Mouse (Mus musculus) olfactory bulb, adult 2 months (tissue): Measurements from ENCODE around the gene Tbl1xr1. TPM values are rescaled to one million over a fixed set of nuclear protein-coding genes. Genes with fewer than 3 reads are reported as not detected.

Experiments
- H3K27ac ChIP-seq: fragments of 200-500 bp; 2 replicates; pipeline ENCODE4 v1.5.1; 2012; ENCODE audit warnings: low read depth, low read length; ENCODE audit not compliant: insufficient read depth
- H3K4me1 ChIP-seq: fragments of 200-500 bp; 2 replicates; pipeline ENCODE4 v1.6.1; 2012; ENCODE audit warnings: low read length; ENCODE audit not compliant: control insufficient read depth, insufficient read depth
- H3K4me3 ChIP-seq: fragments of 200-500 bp; 2 replicates; pipeline ENCODE4 v1.5.1; 2012; ENCODE audit warnings: mild to moderate bottlenecking, low read depth, low read length, moderate library complexity; ENCODE audit not compliant: insufficient read depth
- CTCF ChIP-seq: fragments of 200-500 bp; IDR thresholded peaks from 2 replicates; pipeline ENCODE4 v1.5.1; 2012; ENCODE audit warnings: low read depth, mild to moderate bottlenecking, low read length, moderate library complexity; ENCODE audit not compliant: insufficient read depth
- POLR2A ChIP-seq: fragments of 200-500 bp; IDR thresholded peaks from 2 replicates; pipeline ENCODE4 v1.6.1; 2012; ENCODE audit warnings: mild to moderate bottlenecking, low read depth, low read length, moderate library complexity; ENCODE audit not compliant: insufficient read depth
- WGBS: fragments of 180-500 bp; shearing (Covaris S2); methylation state at CpG from one replicate; pipeline ENCODE4 v1.1.7; 2018; 5-methylcytosine and 5-hydroxymethylcytosine counted together
- polyA plus RNA-seq: library from polyadenylated mRNA; stranded (reverse); fragments of >200 nt; gene quantifications from 2 replicates; pipeline ENCODE4 v1.2.4, GENCODE M21; 2012; ENCODE audit warnings: low replicate concordance; ENCODE audit not compliant: missing spikeins, insufficient read depth, insufficient read length

Tbl1xr1 gene
- polyA plus RNA-seq, 1 experiment: not detected

DNA sequence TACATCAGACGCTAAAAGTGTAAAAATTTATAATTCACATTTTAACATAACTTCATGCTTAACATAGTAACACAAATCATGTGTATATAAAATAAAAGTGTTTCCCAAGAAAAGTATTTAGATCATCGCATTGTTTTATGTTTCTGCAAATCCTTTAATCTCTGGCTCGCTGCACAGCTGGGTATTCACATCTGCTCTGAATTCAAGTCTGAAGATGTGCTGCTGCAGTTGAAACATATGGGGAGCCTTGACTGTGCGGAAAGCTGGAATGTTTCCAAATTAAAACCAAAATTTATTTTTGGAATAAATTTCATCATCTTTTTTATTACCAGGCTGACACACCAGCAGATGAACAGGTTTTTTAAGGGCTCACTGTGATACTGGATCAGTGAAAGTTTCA is 97.8 kb downstream of the Tbl1xr1 start:
- Histone ChIP-seq H3K27ac (no peak overlapping the region), H3K4me3 (no peak overlapping the region), H3K4me1 (no peaks in the 10 kb centered on the region)
- WGBS: 84% methylated on average over 4 of the region's 4 CpGs
- no peak for TF ChIP-seq CTCF
- no peak for TF ChIP-seq POLR2A

DNA sequence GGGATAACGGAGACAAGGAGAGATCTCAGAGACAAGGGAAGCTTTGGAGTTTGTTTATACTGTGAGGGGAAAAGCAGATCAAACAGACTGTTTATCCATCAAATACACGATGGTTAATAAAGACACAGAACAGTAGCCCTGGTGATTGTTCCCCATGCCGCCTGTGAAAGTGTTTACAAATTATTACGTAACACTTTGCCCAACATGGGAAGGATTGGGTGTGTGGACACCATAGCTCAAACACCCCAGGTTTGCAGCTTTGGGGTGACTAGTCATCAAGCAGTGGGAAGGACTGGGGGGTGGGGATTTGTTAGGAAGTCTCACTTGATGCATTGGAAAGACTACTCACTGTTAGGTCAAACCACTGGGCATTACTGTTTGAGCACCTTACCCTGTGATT is 103.6 kb downstream of the Tbl1xr1 start:
- Histone ChIP-seq H3K4me1 (no peaks in the 10 kb centered on the region), H3K27ac (no peak overlapping the region), H3K4me3 (no peak overlapping the region)
- WGBS: 83% methylated on average over 4 of the region's 4 CpGs
- TF ChIP-seq POLR2A (no peak), CTCF (no peak)

DNA sequence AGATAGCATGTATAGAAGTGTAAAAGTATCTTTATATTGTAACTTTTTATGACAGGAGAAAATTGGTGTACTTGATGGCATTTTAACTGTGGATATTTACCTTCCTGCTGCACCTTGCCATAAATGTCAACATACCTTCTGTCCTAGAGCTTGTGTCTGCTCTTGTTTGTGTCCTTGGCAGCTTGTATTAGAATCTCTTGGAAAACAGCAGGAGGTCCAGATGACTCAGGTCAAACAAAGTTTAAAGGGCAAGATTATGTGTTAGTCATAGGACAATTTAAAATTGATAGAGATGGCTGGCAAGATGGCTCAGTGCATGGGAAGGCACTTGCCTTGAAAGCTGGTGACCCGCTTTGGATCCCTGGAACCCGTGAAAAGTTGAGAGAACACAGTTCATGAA is 104.6 kb downstream of the Tbl1xr1 start:
- no peak for TF ChIP-seq CTCF
- TF ChIP-seq POLR2A: no peak
- H3K27ac ChIP-seq: no peak overlapping the region
- no peak overlapping the region for H3K4me3 ChIP-seq
- no peaks in the 10 kb centered on the region for H3K4me1 ChIP-seq
- 97% methylated on average over 2 of the region's 2 CpGs for WGBS

DNA sequence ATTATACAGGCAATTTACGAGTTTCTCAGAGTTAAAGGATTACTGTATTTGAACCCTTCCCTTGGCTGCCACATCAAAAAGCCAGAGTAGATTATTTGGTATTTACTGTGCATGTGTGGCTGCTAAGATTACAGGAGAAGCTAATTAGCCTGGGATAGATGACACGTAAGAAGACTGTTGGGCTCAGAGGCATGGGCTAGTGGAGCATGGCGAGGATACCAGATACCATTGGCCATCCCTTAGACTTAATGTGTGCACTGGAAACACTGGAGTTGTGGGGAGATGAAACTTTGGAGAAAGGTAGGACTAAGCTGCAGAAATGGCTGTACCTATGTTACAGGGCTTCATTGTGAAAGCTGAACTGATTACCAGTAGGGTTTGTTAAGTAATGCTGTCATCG is 108.8 kb downstream of the Tbl1xr1 start:
- WGBS: 92% methylated on average over 4 of the region's 4 CpGs

DNA sequence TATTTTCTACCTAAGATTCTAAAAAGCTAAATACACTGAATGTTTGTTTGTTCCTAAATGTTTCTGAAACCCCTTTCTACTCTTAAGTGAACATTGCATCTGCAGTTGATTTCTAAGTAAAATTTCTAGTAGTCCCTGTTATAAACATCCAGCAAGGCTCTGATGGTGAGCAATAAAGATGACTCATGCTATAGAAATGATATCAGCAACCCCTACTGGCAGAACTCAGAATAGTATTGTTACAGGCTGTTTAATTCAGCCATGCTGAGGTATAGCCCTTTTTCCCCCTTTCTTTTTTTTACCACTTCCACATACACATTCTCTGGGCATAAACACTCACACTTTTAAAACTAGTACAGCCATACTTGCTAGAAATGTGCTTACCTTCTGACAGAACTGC is 114.0 kb downstream of the Tbl1xr1 start:
- H3K4me3 ChIP-seq: no peak overlapping the region
- TF ChIP-seq POLR2A: no peak
- no peak for TF ChIP-seq CTCF
- H3K4me1 ChIP-seq: 0 out of 2 replicates have a peak, but pooled peaks cover 2% of the 10 kb centered on the region
- no peak overlapping the region for H3K27ac ChIP-seq

More for the DNA sequence above, 108.8 kb downstream of the Tbl1xr1 start:
- Histone ChIP-seq H3K4me1 (0 out of 2 replicates have a peak, but pooled peaks cover 2% of the 10 kb centered on the region), H3K4me3 (no peak overlapping the region), H3K27ac (no peak overlapping the region)
- no peak for TF ChIP-seq CTCF
- TF ChIP-seq POLR2A: no peak

DNA sequence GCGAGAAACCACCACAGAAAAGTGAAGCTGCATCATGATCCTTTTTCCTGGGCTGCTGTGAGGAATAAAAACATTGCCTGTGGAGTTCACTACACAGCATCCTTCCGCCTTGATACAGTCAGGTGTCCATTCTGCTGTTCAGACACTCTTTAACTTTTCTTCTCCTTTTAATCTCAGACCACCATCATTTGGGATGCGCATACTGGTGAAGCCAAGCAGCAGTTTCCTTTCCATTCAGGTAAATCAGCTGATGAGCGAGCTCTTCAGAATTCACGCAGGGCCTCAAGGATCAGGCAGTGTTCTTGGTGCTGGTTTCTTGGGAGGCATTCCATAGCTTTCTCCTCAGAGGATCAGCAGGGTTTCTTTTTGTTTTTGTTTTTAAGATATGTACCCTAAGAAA is 116.5 kb downstream of the Tbl1xr1 start:
- TF ChIP-seq POLR2A (no peak), CTCF (no peak)
- no peak overlapping the region for H3K4me3 ChIP-seq
- WGBS: 92% methylated on average over 5 of the region's 5 CpGs
- 0 out of 2 replicates have a peak, but pooled peaks cover 2% of the 10 kb centered on the region for H3K4me1 ChIP-seq
- no peak overlapping the region for H3K27ac ChIP-seq

DNA sequence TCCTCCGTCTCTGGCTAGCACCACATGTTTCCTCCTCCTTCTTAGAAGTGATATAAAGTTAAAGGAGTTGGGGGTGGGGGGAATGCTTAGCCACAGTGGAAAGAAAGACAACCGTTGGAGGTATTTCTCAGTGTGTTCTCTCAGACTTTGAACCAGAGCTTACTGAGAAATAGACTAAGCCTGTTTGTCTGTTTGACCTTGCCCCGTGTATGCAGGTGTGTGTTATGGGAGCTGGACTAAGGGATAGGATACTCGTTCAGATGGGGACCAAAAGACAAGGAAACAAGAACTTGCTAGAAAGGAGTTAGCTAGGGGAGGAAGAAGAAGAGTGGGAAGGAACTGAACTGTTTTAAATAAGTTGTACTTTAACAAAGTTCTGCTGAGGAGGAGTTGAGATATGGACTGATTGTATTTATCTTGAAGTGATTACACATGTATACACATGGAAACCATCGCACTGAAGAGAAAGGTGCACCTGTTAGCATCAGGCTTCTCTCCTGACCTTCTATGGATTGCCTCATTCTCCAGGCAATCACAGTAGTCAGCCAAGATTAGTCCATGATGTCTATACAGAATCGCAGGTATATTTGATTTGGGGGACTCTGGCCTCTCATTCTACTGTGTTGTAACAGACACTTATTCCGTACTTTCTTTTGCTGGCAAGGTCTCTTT is 117.9 kb downstream of the Tbl1xr1 start:
- Histone ChIP-seq H3K4me1 (0 out of 2 replicates have a peak, but pooled peaks cover 2% of the 10 kb centered on the region), H3K27ac (no peak overlapping the region), H3K4me3 (no peak overlapping the region)
- TF ChIP-seq POLR2A: no peak
- TF ChIP-seq CTCF: no peak
- 91% methylated on average over 7 of the region's 7 CpGs for WGBS

DNA sequence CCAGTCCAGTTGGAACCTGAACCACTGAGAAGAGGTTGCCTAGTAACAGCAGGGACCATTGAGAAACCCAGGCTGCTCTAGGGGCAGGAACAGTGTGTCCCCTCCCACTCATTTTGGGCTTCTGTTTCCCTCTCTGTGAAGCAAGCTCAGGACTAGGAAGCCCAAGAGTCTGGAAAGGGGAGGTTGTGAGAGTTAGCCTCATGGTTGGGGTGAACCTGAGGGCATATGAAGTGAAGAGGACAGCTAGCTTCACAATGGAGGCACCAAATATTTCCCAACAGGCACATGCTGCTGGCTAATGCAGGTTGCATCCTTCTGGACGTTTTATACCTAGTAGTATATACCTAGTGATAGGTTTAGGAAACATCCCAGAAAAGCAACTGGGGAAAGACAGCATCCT is 122.3 kb downstream of the Tbl1xr1 start:
- Histone ChIP-seq H3K27ac (no peak overlapping the region), H3K4me3 (no peak overlapping the region), H3K4me1 (no peaks in the 10 kb centered on the region)
- 81% methylated on average over 1 of the region's 1 CpGs for WGBS
- no peak for TF ChIP-seq CTCF
- no peak for TF ChIP-seq POLR2A

DNA sequence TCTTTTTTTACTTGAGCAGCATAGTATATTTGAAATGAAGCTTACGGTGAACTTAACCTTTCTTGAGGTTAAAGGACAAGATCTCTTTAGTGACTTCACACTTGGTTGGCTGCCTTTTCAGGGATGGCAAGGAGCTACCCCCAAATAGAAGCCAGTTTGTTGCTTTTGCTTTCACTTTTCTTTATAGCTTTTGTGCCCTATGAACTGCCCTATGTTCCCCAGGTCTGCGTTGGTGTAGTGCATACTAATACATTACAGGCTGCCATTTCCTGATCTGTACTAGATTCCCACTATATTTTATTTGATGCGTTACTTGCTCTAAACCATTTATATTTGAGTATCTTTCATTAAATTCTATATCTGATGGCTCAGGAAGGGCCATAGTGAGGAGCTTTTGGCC is 127.7 kb downstream of the Tbl1xr1 start:
- H3K4me3 ChIP-seq: no peak overlapping the region
- no peak overlapping the region for H3K27ac ChIP-seq
- WGBS: over 99% methylated on average over 3 of the region's 3 CpGs
- H3K4me1 ChIP-seq: no peaks in the 10 kb centered on the region
- TF ChIP-seq CTCF (no peak), POLR2A (no peak)

DNA sequence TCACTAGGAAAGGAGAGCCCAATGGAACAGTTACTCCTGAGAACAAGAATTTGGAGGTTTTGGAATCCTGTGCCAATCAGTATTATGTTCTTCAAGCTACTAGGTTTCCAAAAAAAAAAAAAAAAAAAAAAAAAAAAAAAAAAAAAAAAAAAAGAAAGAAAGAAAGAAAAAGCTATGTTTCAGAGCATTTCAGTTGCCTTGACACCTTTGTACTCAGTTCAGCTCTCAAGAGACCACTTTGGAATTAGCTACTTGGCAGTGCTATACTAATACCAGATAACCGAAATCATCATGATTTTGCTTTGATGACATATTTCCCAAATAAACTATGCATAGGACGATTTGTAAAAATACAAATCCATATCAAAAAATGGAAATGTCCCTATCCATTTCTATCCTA is 145.1 kb downstream of the Tbl1xr1 start:
- Histone ChIP-seq H3K4me1 (no peaks in the 10 kb centered on the region), H3K27ac (no peak overlapping the region), H3K4me3 (no peak overlapping the region)
- TF ChIP-seq POLR2A: no peak
- no peak for TF ChIP-seq CTCF
- whole genome bisulfite sequencing: 88% methylated on average over 2 of the region's 2 CpGs

DNA sequence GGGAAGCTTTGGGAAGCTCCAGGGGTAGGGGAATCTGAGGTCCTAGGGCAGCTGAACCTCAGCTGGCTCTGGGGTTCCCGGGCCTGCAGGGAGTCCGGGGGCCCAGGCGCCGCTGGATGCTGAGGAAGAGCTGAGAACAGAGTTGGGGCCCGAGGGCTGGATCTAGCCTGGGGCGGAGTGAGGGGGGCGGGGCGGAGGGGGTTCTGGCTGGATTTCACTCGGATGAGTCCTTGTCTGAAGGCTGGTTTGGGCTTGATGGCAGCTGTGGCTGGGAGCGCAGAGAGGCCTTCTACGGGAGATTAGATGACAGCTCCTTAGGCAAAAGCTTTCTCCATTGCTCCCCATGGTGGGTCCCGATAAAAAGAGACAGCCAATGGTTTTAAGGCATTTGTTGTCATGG is 145.9 kb downstream of the Tbl1xr1 start:
- Histone ChIP-seq H3K4me3 (no peak overlapping the region), H3K27ac (no peak overlapping the region), H3K4me1 (no peaks in the 10 kb centered on the region)
- TF ChIP-seq POLR2A: no peak
- no peak for TF ChIP-seq CTCF
- WGBS: 43% methylated on average over 12 of the region's 12 CpGs
